Mouse (Mus musculus) layer of hippocampus, adult 9-11 months (tissue): ENCODE measurements at regions not wholly inside any gene's neighbourhood (a gene's known extent, or its start where the extent isn't known, plus 50 kb on each side); places are given as distances from the start of the nearest gene placed in this dataset.
A peak's percentile ranks its signal among the peaks of the same experiment; 100 is the strongest.

Source experiments
- DNase-seq: peaks from one replicate; pipeline ENCODE4 v3.0.0; 2022

DNA sequence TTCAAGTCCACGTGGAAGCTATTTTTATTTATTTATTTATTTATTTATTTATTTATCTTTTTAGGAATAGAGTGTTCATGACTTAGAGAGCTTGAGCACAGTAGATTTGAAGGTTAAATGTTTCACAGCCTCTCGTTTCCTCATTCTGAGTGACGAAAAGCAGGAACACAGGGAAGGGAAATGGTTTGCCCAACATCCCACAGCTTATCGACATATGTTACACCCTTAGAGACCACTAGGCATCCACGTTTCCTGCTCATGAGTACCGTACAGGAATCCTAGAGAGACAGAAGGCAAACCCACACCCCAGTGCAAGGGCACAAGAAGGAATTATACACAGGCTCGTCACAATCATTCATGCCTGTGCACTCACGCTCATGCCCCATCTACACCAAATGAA is 122.5 kb upstream of the Thbs1 start:
- DNase-seq = peak; percentile 14

DNA sequence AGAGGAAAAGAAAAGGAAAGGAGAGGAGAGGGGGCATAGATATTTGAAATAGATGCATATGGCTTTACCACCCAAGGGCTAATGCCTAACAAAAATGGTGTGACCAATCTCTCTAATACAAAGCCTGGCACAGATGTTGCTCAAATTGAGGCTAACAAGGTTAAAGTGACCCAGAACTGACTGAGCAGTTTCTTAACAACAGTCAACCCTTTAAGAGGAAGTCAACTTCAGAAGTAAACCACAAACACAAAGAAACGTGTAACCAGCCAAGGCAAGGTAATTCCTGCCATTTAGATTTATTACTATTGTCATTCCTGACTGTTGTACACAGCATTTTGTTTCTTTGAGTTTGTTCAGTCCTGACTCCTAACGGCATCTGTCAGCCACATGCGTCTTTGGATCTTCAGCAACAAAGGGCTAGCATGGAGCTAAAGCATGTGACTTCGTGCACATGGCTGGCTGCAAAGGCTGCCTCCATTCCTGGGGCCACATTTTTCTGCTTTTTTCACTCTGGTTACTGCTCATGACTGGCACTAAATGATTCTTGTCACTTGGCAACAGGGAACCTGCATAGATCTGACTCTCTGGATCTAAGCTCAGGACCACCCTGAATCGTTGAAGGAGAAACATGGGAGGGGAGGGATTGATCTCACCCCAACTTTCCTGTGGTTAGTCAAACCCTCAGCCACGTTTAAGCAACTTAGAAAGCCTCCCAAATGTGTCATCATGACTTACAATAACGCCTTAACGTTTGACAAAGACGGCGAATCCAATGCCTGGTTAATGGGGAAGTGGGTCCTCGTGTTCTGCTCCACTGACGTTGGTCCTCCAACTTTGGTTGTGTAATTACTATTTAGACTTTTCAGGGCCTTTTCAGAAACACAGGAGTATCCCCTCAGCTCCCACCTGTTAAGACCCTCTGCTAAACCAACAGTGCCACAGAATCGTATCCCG is 115.3 kb upstream of the Thbs1 start:
- no peak for DNase-seq

GRCm38 (mm10) chr2:117999641-118000040 is 112.0 kb upstream of the Thbs1 start:
- DNase-seq = no peak

DNA sequence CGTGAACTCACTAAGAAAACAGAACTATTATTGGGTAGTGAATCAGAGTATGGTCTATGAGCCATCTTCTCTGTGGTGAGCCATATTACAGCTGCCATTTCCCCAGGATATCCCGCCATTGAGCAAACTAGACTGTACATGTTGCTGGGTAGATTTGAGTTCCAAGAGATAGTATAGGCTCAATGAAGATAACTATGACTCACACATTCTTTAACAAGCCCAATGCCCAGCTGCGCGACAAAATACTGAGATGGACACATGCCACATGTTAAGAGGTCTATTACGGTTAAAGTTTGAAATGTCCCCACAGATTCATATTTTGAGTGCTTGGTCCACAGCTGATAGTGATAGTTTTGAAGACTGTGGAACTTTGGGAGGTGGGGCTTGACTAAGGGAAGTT is 107.5 kb upstream of the Thbs1 start:
- no peak for DNase-seq

- peak; percentile 63 for DNase-seq
Observed at GRCm38 (mm10) chr2:118007539-118008427, 103.9 kb upstream of the Thbs1 start.

- DNase-seq = peak; percentile 48
Observed at GRCm38 (mm10) chr2:118011679-118012078, 100.0 kb upstream of the Thbs1 start.

- no peak for DNase-seq
Observed at GRCm38 (mm10) chr2:118012211-118012610, 99.5 kb upstream of the Thbs1 start.

DNA sequence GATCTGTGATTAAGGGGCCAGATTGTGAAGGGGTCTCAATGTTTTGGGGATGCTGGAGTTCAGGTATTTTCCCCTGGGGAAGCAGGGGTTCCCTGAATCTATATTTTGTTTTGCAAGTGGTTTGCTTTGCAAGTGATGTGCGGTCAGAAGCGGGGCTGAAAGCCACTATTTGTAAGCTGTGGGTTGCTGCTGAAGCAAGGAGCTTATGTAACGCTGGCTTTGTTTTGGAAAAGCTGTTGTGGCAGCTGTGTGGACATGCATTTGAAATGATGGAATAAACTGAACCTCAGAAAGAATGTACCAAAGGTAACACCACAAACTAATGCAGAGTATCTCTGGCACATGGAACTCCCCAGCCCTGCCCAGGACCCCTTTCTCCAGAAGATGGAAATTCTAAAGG is 98.5 kb upstream of the Thbs1 start:
- DNase-seq = peak; percentile 16

DNA sequence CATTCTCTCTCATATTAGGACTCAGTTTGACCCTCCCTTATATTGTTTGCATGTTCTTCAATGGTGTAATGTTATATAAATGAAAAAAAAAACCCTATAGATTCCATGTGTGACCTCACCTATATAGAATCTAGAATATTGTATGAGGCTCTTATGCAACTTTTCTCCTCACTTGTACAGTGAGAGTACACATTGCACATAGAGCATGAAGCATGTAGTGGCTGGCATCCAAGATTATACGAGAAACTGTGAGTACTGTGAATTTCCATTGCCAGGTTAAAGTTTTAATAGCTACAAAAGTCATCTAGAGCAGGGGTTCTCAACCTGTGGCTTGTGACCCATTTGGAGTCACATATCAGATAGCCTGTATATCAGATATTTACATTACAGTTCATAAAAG is 96.5 kb upstream of the Thbs1 start:
- no peak for DNase-seq

GRCm38 (mm10) chr2:118025829-118026735 is 85.6 kb upstream of the Thbs1 start:
- no peak for DNase-seq

DNA sequence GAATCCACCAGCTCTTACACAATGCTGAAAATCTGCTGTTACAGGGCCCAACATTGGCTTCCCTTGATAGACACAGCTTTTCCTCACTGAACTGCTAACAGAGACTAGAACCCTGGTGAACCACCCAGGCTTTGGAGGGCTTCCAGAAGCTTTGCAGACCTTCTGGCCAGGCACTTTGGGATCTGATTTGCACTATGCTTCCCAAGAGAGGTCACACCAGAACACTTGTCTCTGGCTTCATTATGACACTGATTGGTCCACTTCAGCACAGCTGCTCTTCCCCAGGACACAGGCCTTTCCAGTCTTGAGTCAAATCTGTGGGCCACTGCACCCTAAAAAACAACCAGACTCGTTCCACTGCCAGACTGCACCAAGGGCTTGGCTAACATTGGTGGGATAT is 82.8 kb upstream of the Thbs1 start:
- DNase-seq = no peak

GRCm38 (mm10) chr2:118029470-118030108 is 82.1 kb upstream of the Thbs1 start:
- no peak for DNase-seq

- DNase-seq = no peak
Observed at GRCm38 (mm10) chr2:118031662-118032061, 80.0 kb upstream of the Thbs1 start.

- no peak for DNase-seq
Observed at GRCm38 (mm10) chr2:118033377-118033776, 78.3 kb upstream of the Thbs1 start.

GRCm38 (mm10) chr2:118034026-118034425 is 77.7 kb upstream of the Thbs1 start:
- DNase-seq = no peak

DNA sequence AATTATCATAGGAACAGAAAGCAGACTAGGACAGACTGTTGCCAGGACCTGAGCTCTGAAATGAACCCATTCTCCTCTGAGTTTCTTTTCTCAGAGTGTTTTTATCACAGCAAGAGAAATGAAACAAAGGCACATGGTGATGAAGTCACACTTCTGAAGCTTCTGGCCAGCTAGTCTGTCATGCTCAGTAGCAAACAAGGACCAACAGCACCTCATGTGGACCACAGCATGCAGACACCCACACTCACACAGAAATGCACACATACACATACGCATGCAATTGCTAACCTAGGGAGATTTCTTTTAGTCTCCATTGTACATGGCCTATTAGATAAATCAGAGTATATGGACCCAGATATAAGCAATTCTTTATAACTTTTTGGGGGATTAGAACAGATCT is 76.3 kb upstream of the Thbs1 start:
- no peak for DNase-seq

DNA sequence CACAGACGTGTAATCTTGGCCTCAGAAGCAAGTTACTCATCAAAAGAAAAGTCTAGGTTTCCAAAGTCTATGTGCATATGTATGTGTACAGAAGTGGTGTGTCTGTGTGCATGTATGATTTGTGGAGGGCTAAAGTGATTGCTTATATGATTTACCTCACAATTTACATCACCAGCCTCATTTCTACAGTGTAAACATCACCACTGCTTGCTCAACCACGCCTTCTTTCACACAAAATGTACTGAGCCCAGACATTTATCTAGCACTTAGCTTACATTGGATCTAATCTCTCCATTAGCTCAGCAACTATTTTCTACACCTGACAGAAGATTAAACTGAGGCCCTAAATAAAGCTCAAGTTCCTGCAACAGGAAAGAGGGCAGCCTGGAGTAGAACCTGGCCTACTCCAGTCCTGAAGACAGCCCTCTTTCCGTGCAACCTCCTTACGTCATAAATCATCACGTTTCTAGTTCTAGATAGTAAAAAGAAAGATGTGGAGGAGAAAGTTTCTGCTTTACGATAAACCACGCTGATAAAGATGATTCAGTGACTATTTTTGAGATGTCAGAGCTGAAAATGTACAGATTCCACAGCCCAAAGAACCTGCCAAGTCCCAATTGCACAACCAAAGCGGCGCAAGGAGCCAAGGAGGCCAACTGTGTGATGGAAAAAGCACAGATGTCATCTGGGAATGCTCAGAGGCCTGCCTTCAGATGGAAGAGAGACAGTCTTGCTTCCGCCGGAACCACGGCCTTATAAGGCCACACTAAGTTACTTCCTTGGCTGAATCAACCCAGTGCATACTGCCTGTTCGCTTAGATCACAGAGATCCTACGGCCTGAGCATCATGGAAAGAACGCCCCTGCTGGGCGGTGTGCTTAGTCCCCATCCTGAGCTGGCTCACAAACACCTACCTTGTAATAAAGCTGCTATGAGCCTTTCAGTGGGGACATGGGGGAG is 72.5 kb upstream of the Thbs1 start:
- peak; percentile 39 for DNase-seq

DNA sequence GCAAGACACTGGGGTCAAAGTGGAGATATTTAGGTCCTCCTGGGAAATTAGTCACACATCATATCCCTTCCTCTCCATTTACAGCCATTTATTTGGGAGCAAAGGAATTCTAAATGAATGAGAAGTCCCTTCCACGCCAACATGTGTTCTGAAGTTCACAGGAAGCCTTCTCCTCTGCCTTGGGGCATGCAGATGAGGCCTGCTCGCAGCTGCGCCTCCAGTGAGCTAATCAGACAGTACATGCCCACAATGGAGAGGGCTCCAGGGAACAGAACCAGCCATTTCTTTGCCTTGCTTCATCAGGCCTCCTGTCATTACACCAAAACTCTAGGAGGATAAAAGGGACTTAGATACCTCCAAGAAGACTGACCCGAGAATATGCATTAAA is 71.9 kb upstream of the Thbs1 start:
- no peak for DNase-seq

- no peak for DNase-seq
Observed at GRCm38 (mm10) chr2:118042380-118043055, 69.2 kb upstream of the Thbs1 start.

GRCm38 (mm10) chr2:118044666-118045065 is 67.0 kb upstream of the Thbs1 start:
- no peak for DNase-seq
